Mouse (Mus musculus) frontal cortex, postnatal 36 days (tissue): ENCODE data around the gene Gm5771.
"Not testable (repeated sequence)": the region's sequence is repeated elsewhere in the genome, so short reads cannot be mapped to it uniquely, and the experiment has no call there.

Source experiments
- DNase-seq, 2 experiments: peaks; one replicate each; pipeline ENCODE4 v3.0.0; 2022; ENCODE audit warnings: low spot score in 2 of 2

Gene Gm5771

DNA sequence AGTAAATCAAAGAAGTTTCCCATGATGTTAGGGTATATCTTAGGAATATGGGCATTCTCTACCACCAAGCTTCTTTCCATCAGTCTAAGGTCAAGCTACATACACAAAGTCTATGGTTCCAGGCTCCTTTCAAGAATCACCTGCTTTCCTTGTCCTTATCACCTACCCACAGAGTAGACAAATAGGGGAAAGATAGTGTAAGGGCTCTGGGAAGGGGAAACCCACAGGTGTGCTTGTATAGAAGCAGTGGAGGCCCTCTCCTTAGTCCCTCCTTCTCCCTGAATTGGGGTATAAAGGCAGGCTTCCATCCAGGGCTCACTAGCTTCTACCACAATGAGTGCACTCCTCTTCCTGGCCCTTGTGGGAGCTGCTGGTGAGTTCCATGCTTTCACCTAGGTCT lies at the start of gene Gm5771:
Gene Gm5771, plus strand, starts transcription at position 301 of the 400 bp plus-strand sequence.
- not testable (repeated sequence) for DNase-seq

DNA sequence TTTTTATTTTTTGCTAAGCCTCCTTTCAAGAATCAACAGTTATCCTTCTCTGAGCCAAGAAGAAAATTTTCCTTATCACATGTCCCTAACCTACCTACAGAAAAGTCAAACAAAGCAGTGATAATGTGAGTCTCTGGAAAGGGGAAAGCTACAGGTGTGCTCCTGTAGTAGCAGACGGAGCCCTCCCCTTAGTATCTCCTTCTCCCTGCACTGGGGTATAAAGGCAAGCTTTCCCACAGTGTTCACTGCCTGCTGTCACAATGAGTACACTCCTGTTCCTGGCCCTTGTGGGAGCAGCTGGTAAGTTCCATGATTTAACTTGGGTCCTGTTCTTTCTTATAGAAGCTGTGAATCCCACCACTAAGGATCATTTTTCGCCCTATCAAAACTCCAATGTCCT lies 38.2 kb upstream of the Gm5771 start, which contains the start of gene Try10:
Gene Try10, plus strand, starts transcription at position 174 of the 400 bp plus-strand sequence.
- no peak for DNase-seq

DNA sequence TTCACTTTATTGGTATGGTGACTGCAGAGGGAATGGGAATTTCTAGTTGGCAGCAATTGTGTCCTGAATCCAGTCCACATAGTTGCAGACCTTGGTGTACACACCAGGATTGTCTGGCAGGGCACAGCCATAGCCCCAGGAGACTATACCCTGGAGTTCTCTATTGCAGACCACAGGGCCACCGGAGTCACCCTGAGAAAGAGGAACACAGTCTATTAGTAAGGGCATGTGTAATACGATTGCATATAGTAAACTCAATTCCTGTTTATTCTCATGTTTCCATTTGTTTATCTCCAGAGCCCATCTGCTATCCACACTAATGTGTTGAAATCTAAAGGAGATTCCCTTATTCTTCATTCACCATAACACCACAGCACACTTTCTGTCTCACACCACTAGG lies 18.4 kb upstream of the Gm5771 start:
- DNase-seq: not testable (repeated sequence)

GRCm38 (mm10) chr6:41377578-41377977 lies 14.6 kb upstream of the Gm5771 start, which contains the start of gene Prss3:
TSS of gene Prss3 (minus strand) at chr6:41377678.
- DNase-seq: not testable (repeated sequence)

DNA sequence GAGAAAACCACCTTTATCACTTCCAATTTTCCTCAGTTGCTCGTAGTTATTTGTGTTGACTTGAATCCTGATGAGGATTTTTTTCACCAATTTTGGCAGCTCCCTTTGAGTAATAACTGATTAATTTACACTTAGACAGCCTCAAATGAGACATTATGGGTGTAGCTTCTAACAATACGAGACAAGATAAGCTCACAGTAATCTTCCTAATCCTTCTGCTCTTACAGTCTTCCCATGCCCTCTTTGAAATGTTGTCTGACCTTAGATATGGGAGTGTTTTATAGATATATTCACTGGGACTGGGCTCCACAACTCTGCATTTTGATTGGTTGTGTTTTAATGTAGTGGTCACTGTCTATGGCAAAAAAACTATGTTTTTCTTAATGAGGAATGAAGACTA lies 5.4 kb upstream of the Gm5771 start:
- DNase-seq: no peak

DNA sequence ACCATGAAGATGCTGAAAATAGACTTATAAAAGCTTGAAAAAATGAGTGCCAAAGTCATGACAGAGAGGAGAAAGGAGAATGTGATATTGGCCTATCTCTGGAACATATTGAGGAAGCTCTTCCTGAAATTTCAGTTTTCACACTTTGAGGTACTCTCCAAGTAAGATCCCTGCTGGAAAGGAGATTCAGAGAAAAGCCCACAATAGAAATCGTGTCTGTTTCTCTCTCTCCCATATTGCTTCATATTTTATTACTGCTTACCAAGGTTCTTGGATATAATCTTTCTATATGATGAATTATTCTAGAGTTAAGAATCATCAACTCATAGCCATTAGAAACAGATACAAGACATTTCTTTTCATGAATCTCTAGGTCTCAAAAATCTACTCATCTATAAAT lies 516 bp upstream of the Gm5771 start:
- not testable (repeated sequence) for DNase-seq

- not testable (repeated sequence) for DNase-seq
These were observed 50.1 kb downstream of the Gm5771 start for GRCm38 (mm10) chr6:41442261-41442660.

- not testable (repeated sequence) for DNase-seq
These were observed 53.9 kb downstream of the Gm5771 start, which contains the start of gene Gm10334 for GRCm38 (mm10) chr6:41446045-41446444. TSS of gene Gm10334 (minus strand) at chr6:41446145.
